Mouse (Mus musculus) ES-E14 (cell line): ENCODE measurements at regions not wholly inside any gene's neighbourhood (a gene's known extent, or its start where the extent isn't known, plus 50 kb on each side); places are given as distances from the start of the nearest gene placed in this dataset.

Source experiments
- DNase-seq: peaks from one replicate; pipeline ENCODE4 v3.0.0-alpha.2; 2013; ENCODE audit warnings: low read depth, low spot score
- H3K27ac ChIP-seq: 2 replicates; pipeline ENCODE4 v1.5.1; 2012; ENCODE audit warnings: low read depth, mild to moderate bottlenecking, low read length, moderate library complexity, mixed read lengths; ENCODE audit not compliant: poor library complexity, insufficient read depth, severe bottlenecking
- H3K36me3 ChIP-seq: 2 replicates; pipeline ENCODE4 v1.6.1; 2012; ENCODE audit warnings: mild to moderate bottlenecking, low read length, moderate library complexity, mixed read lengths; ENCODE audit not compliant: control insufficient read depth, poor library complexity, insufficient read depth, severe bottlenecking
- H3K4me1 ChIP-seq, 2 experiments: fragments of 150-350 bp in 1 of 2; sonication (generic) in 1 of 2; 2 replicates each; pipeline ENCODE4 v1.6.1; 2012; ENCODE audit warnings: low read length in 2 of 2, mild to moderate bottlenecking in 1 of 2, mixed read lengths in 1 of 2; ENCODE audit not compliant: control insufficient read depth in 2 of 2, insufficient read depth in 2 of 2, poor library complexity in 1 of 2
- H3K4me3 ChIP-seq, 2 experiments: fragments of 150-350 bp in 1 of 2; sonication (generic) in 1 of 2; 2 replicates each; pipeline ENCODE4 v1.5.1; 2012; ENCODE audit warnings: low read length in 2 of 2, low read depth in 1 of 2, mild to moderate bottlenecking in 1 of 2, mixed read lengths in 1 of 2; ENCODE audit not compliant: insufficient read depth in 1 of 2, poor library complexity in 1 of 2, severe bottlenecking in 1 of 2
- H3K9ac ChIP-seq: 2 replicates; pipeline ENCODE4 v1.6.1; 2012; ENCODE audit warnings: low read depth, mild to moderate bottlenecking, low read length, mixed read lengths; ENCODE audit not compliant: poor library complexity, insufficient read depth, severe bottlenecking
- H3K9me3 ChIP-seq: fragments of 150-350 bp; sonication (generic); 2 replicates; pipeline ENCODE4 v1.6.1; 2012; ENCODE audit warnings: low read depth, mild to moderate bottlenecking, low read length; ENCODE audit not compliant: control insufficient read depth, insufficient read depth
- CHD2 ChIP-seq: IDR thresholded peaks from 2 replicates; pipeline ENCODE4 v1.6.1; 2014; ENCODE audit warnings: mild to moderate bottlenecking, low read depth, low read length, inconsistent platforms
- HCFC1 ChIP-seq: IDR thresholded peaks from 2 replicates; pipeline ENCODE4 v1.6.1; 2012; ENCODE audit warnings: low read length, inconsistent platforms, borderline replicate concordance; ENCODE audit not compliant: insufficient read depth
- MAFK ChIP-seq: IDR thresholded peaks from 2 replicates; pipeline ENCODE4 v1.6.1; 2014; ENCODE audit warnings: mild to moderate bottlenecking, low read depth, low read length, inconsistent platforms; ENCODE audit not compliant: insufficient read depth
- ZC3H11A ChIP-seq: IDR thresholded peaks from 2 replicates; pipeline ENCODE4 v1.6.1; 2012; ENCODE audit warnings: low read depth, mild to moderate bottlenecking, inconsistent platforms, low read length, borderline replicate concordance
- ZNF384 ChIP-seq: IDR thresholded peaks from 2 replicates; pipeline ENCODE4 v1.6.1; 2012; ENCODE audit warnings: low read depth, low read length, inconsistent platforms
- in situ Hi-C, 2 experiments: fragments of 600-800 bp; cut with MboI; formaldehyde crosslinking; loops; one replicate each; pipeline ENCODE4 v1.15.1; 2025; ENCODE audit warnings: low sequenced_read_pairs in 2 of 2, inconsistent platforms in 1 of 2; ENCODE audit not compliant: unreplicated experiment in 2 of 2

DNA sequence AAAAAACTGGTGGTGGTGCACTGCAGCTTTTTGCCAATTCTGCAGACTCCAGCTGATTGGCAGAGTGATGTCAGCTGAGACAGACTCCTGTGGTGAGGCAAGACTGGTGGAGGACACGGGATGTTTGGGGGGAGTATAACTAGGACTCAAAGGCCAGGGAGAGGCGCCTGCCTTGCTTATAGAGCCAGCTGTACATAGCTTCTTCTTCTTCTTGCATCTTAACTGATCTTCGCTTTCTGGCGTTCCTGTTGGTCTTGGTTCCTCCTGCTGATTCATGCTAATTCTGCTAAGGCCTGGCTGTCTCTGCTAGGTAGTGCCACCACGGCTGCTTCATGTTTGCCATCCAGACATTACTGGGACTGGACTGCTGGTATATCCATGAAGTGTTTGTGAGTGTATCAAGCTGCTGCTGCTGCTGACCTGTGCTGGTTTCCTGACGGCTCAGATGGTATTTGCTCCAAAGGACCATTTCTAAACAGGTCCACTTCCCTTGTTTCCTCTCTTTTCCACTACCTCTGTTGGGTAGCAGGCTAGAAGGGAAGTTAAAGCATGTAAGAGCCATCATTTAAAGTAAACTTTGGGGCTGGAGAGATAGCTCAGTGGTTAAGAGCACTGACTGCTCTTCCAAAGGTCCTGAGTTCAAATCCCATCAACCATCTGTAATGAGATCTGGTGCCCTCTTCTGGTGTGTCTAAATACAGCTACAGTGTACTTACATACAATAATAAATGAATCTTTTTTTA, 53.2 kb upstream of the Eml4 start:
- in situ Hi-C loops: loop anchor here in 1 of 2 experiments (25.0 kb wide), 1 partner anchor 540 kb away; the partner anchor contains the start of gene Haao
- Histone ChIP-seq H3K4me3 (no peak overlapping the region), H3K9ac (no peak overlapping the region), H3K9me3 (no peaks in the 10 kb centered on the region), H3K27ac (no peak overlapping the region), H3K4me1 (no peaks in the 10 kb centered on the region), H3K36me3 (no peaks in the 10 kb centered on the region)
- no peak for DNase-seq
- TF ChIP-seq ZNF384 (no peak), MAFK (no peak), CHD2 (no peak), HCFC1 (no peak), ZC3H11A (no peak)
